ENCODE assay signal across 8 mouse cellular contexts in the genomic region with DNA sequence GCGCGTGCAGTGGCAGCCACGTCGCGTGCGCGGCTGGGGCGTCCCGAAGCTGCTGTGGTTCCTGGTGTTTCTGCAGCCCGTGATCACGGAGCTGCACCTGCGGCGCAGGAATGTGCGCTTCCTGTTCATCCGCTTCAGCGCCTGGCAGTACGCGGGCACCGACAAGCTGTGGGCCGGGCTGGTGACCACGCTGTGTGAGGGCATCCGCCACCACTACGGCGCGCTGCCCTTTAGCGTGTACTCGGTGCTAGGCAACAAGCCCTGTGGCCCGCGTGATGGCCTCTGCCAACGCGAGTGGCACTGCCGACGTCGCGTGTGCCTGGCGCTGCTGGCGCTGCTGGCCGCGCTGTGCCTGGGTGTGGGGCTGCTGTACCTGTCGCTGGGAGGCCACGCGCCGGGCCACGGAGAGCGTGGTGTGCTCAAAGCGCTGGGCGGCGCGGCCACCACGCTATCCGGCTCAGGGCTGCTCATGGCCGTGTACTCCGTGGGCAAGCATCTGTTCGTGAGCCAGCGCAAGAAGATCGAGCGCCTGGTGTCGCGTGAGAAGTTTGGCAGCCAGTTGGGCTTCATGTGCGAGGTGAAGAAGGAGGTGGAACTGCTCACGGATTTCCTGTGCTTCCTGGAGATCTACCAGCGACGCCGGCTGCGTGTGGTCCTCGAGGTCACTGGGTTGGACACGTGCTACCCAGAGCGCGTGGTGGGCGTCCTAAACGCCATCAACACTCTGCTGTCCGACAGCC. TPM values are rescaled to one million over a fixed set of nuclear protein-coding genes. Genes with fewer than 3 reads are reported as not detected.
DNase-seq lines count a peak whose midpoint lies in the region; ATAC-seq lines count a peak whose summit lies in the region.

No protein-coding gene starts in this region.

- peak overlapping the region; percentile 81 for H3K4me2 ChIP-seq in hindbrain, embryonic 15.5 days
- H3K4me2 ChIP-seq in midbrain, embryonic 16.5 days (ENCODE audit: low read length), result peak overlapping the region; percentile 84

- no peak for ATAC-seq in megakaryocyte, adult 5-6 weeks (ENCODE audit: poor library complexity, severe bottlenecking)
- ATAC-seq in hindbrain, embryonic 15.5 days (ENCODE audit: low FRiP score, low read depth), result no peak
- 0 out of 2 replicates have a peak, but pooled peaks have one; percentile 20 for ATAC-seq in midbrain, embryonic 16.5 days
- ATAC-seq in erythroblast, adult 5-6 weeks (replicated peaks; ENCODE audit: low FRiP score, poor library complexity, severe bottlenecking), result no peak

- H3K36me3 ChIP-seq in megakaryocyte, embryonic 14.5 days (replicated peaks; ENCODE audit: low read length), result peaks cover 1% of the 10 kb centered on the region
- H3K36me3 ChIP-seq in hindbrain, embryonic 15.5 days, result no peaks in the 10 kb centered on the region
- H3K36me3 ChIP-seq in midbrain, embryonic 16.5 days (ENCODE audit: control insufficient read depth, insufficient read depth, low read length), result no peaks in the 10 kb centered on the region

- WGBS in hindbrain, embryonic 15.5 days, result 11% methylated on average over 72 of the region's 72 CpGs
- WGBS in midbrain, embryonic 16.5 days, result 10% methylated on average over 70 of the region's 72 CpGs

- H3K27ac ChIP-seq in hindbrain, embryonic 15.5 days (replicated peaks), result no peak overlapping the region
- no peak overlapping the region for H3K27ac ChIP-seq in midbrain, embryonic 16.5 days (ENCODE audit: low read length)

- peaks cover 10% of the 10 kb centered on the region for H3K9me3 ChIP-seq in megakaryocyte, embryonic 14.5 days
- no peaks in the 10 kb centered on the region for H3K9me3 ChIP-seq in hindbrain, embryonic 15.5 days
- no peaks in the 10 kb centered on the region for H3K9me3 ChIP-seq in midbrain, embryonic 16.5 days (replicated peaks; ENCODE audit: control insufficient read depth, low read length, poor library complexity, severe bottlenecking)

- peaks cover 76% of the 10 kb centered on the region for H3K27me3 ChIP-seq in megakaryocyte, embryonic 14.5 days (replicated peaks)
- peaks cover 66% of the 10 kb centered on the region for H3K27me3 ChIP-seq in hindbrain, embryonic 15.5 days
- H3K27me3 ChIP-seq in midbrain, embryonic 16.5 days (ENCODE audit: control insufficient read depth, insufficient read depth, low read depth, low read length), result peaks cover 59% of the 10 kb centered on the region

- H3K4me1 ChIP-seq in megakaryocyte, embryonic 14.5 days, result peaks cover 62% of the 10 kb centered on the region
- peaks cover 32% of the 10 kb centered on the region for H3K4me1 ChIP-seq in hindbrain, embryonic 15.5 days (replicated peaks)
- peaks cover 24% of the 10 kb centered on the region for H3K4me1 ChIP-seq in midbrain, embryonic 16.5 days (ENCODE audit: control insufficient read depth, insufficient read depth, low read length)

- peak overlapping the region; percentile 92 for H3K4me3 ChIP-seq in megakaryocyte, embryonic 14.5 days (replicated peaks)
- H3K4me3 ChIP-seq in hindbrain, embryonic 15.5 days, result peak overlapping the region; percentile 41
- peak overlapping the region; percentile 39 for H3K4me3 ChIP-seq in midbrain, embryonic 16.5 days (ENCODE audit: low read depth, low read length)

- peak overlapping the region; percentile 43; the same call in 1 of the 2 replicates for H3K9ac ChIP-seq in hindbrain, embryonic 15.5 days
- H3K9ac ChIP-seq in midbrain, embryonic 16.5 days (ENCODE audit: low read depth, low read length), result peak overlapping the region; percentile 48

- peak; percentile 55 to 58 for DNase-seq in cerebellum, postnatal 10 days
- DNase-seq in cerebellum, adult 11-12 months, result no peak
- DNase-seq in gastrocnemius, postnatal 4 days (ENCODE audit: low spot score in 2 of 2), result no peak

RNA-seq across cellular contexts. Expression of a gene that starts 5.5 kb away (rescaled TPM):
- 1.3 and 2.9 TPM in 2 replicates for polyA plus RNA-seq in megakaryocyte, embryonic 14.5 days (2012; ENCODE audit: insufficient read depth, low replicate concordance)
- 0.23 TPM in 1 of 2 replicates, not detected in the other for total RNA-seq in megakaryocyte, adult 5-6 weeks (2015)
- total RNA-seq in megakaryocyte, adult 5-6 weeks (2017), result not detected in 2 replicates
- 1.1 and 1.2 TPM in 2 replicates for polyA plus RNA-seq in hindbrain, embryonic 15.5 days (2015; fragmentation: Nextera tagmentation; extraction: Ambion mirVana)
- 0.88 and 0.92 TPM in 2 replicates for polyA plus RNA-seq in midbrain, embryonic 16.5 days (2015; fragmentation: Nextera tagmentation; extraction: Ambion mirVana)
- not detected in 2 replicates for total RNA-seq in erythroblast, adult 5-6 weeks (2015; ENCODE audit: low replicate concordance)
- total RNA-seq in erythroblast, adult 5-6 weeks (2017; ENCODE audit: low replicate concordance), result not detected in 2 replicates
- total RNA-seq in gastrocnemius, postnatal 4 days (2021), result under 1 TPM; 0.10 to 0.12 TPM

RNA-seq across cellular contexts. Expression of a gene that starts 15.0 kb away (rescaled TPM):
- polyA plus RNA-seq in megakaryocyte, embryonic 14.5 days (2012; ENCODE audit: insufficient read depth, low replicate concordance), result 608 and 613 TPM in 2 replicates
- 27.1 and 32.1 TPM in 2 replicates for total RNA-seq in megakaryocyte, adult 5-6 weeks (2015)
- 15.3 and 18.0 TPM in 2 replicates for total RNA-seq in megakaryocyte, adult 5-6 weeks (2017)
- polyA plus RNA-seq in hindbrain, embryonic 15.5 days (2015; fragmentation: Nextera tagmentation; extraction: Ambion mirVana), result 39.4 and 41.4 TPM in 2 replicates
- polyA plus RNA-seq in midbrain, embryonic 16.5 days (2015; fragmentation: Nextera tagmentation; extraction: Ambion mirVana), result 30.5 and 31.9 TPM in 2 replicates
- 17.9 and 18.8 TPM in 2 replicates for total RNA-seq in erythroblast, adult 5-6 weeks (2015; ENCODE audit: low replicate concordance)
- total RNA-seq in erythroblast, adult 5-6 weeks (2017; ENCODE audit: low replicate concordance), result 2.7 and 7.8 TPM in 2 replicates
- 10 to 100 TPM; 27.3 to 30.6 TPM for total RNA-seq in gastrocnemius, postnatal 4 days (2021)

RNA-seq across cellular contexts. Expression of a gene that starts 15.0 kb away (rescaled TPM):
- polyA plus RNA-seq in megakaryocyte, embryonic 14.5 days (2012; ENCODE audit: insufficient read depth, low replicate concordance), result 5.5 and 6.5 TPM in 2 replicates
- 3.9 and 6.2 TPM in 2 replicates for total RNA-seq in megakaryocyte, adult 5-6 weeks (2015)
- total RNA-seq in megakaryocyte, adult 5-6 weeks (2017), result 2.7 and 4.0 TPM in 2 replicates
- polyA plus RNA-seq in hindbrain, embryonic 15.5 days (2015; fragmentation: Nextera tagmentation; extraction: Ambion mirVana), result 4.5 and 4.8 TPM in 2 replicates
- polyA plus RNA-seq in midbrain, embryonic 16.5 days (2015; fragmentation: Nextera tagmentation; extraction: Ambion mirVana), result 3.9 and 4.2 TPM in 2 replicates
- total RNA-seq in erythroblast, adult 5-6 weeks (2015; ENCODE audit: low replicate concordance), result 3.5 and 4.2 TPM in 2 replicates
- total RNA-seq in erythroblast, adult 5-6 weeks (2017; ENCODE audit: low replicate concordance), result 0.84 and 1.5 TPM in 2 replicates
- total RNA-seq in gastrocnemius, postnatal 4 days (2021), result 1 to 10 TPM; 1.9 to 2.3 TPM

RNA-seq across cellular contexts. Expression of a gene that starts 39.7 kb away (rescaled TPM):
- 88.1 and 108 TPM in 2 replicates for polyA plus RNA-seq in megakaryocyte, embryonic 14.5 days (2012; ENCODE audit: insufficient read depth, low replicate concordance)
- 10.4 and 13.1 TPM in 2 replicates for total RNA-seq in megakaryocyte, adult 5-6 weeks (2015)
- 14.1 and 14.3 TPM in 2 replicates for total RNA-seq in megakaryocyte, adult 5-6 weeks (2017)
- 42.5 and 46.6 TPM in 2 replicates for polyA plus RNA-seq in hindbrain, embryonic 15.5 days (2015; fragmentation: Nextera tagmentation; extraction: Ambion mirVana)
- 34.7 and 37.8 TPM in 2 replicates for polyA plus RNA-seq in midbrain, embryonic 16.5 days (2015; fragmentation: Nextera tagmentation; extraction: Ambion mirVana)
- total RNA-seq in erythroblast, adult 5-6 weeks (2015; ENCODE audit: low replicate concordance), result 12.5 and 13.3 TPM in 2 replicates
- 22.9 and 37.9 TPM in 2 replicates for total RNA-seq in erythroblast, adult 5-6 weeks (2017; ENCODE audit: low replicate concordance)
- total RNA-seq in gastrocnemius, postnatal 4 days (2021), result 10 to 100 TPM; 44.7 to 46.6 TPM

RNA-seq across cellular contexts. Expression of a gene that starts 53.9 kb away (rescaled TPM):
- 6.0 and 13.6 TPM in 2 replicates for polyA plus RNA-seq in megakaryocyte, embryonic 14.5 days (2012; ENCODE audit: insufficient read depth, low replicate concordance)
- total RNA-seq in megakaryocyte, adult 5-6 weeks (2015), result 4.5 and 5.4 TPM in 2 replicates
- 3.2 and 4.8 TPM in 2 replicates for total RNA-seq in megakaryocyte, adult 5-6 weeks (2017)
- polyA plus RNA-seq in hindbrain, embryonic 15.5 days (2015; fragmentation: Nextera tagmentation; extraction: Ambion mirVana), result 0.19 and 0.47 TPM in 2 replicates
- polyA plus RNA-seq in midbrain, embryonic 16.5 days (2015; fragmentation: Nextera tagmentation; extraction: Ambion mirVana), result 0.11 and 0.14 TPM in 2 replicates
- total RNA-seq in erythroblast, adult 5-6 weeks (2015; ENCODE audit: low replicate concordance), result not detected in 2 replicates
- 0.84 TPM in 1 of 2 replicates, not detected in the other for total RNA-seq in erythroblast, adult 5-6 weeks (2017; ENCODE audit: low replicate concordance)
- total RNA-seq in gastrocnemius, postnatal 4 days (2021), result under 1 TPM in 1 of 2 experiments, not detected in 1; 0.17 TPM

Comparison
In these comparisons a context has a peak if more than half of its experiments do, and no peak if none do; other contexts are left out.
1. DNase-seq: peak in cerebellum, postnatal 10 days (2 of 2); none in cerebellum, adult 11-12 months (single experiment) and gastrocnemius, postnatal 4 days (0 of 2).
2. H3K4me3 ChIP-seq: peak in every context shown above with its lines; median percentile 92 in megakaryocyte, embryonic 14.5 days; 41 in hindbrain, embryonic 15.5 days; 39 in midbrain, embryonic 16.5 days.